Mouse (Mus musculus) ES-E14 (cell line): Measurements from ENCODE around the gene Nbl1. TPM values are rescaled to one million over a fixed set of nuclear protein-coding genes. Genes with fewer than 3 reads are reported as not detected.

Experiments used
- DNase-seq: peaks from one replicate; pipeline ENCODE4 v3.0.0-alpha.2; 2013; ENCODE audit warnings: low read depth, low spot score
- H3K27ac ChIP-seq: 2 replicates; pipeline ENCODE4 v1.5.1; 2012; ENCODE audit warnings: low read depth, mild to moderate bottlenecking, low read length, moderate library complexity, mixed read lengths; ENCODE audit not compliant: poor library complexity, insufficient read depth, severe bottlenecking
- H3K36me3 ChIP-seq: 2 replicates; pipeline ENCODE4 v1.6.1; 2012; ENCODE audit warnings: mild to moderate bottlenecking, low read length, moderate library complexity, mixed read lengths; ENCODE audit not compliant: control insufficient read depth, poor library complexity, insufficient read depth, severe bottlenecking
- H3K4me1 ChIP-seq, 2 experiments: fragments of 150-350 bp in 1 of 2; sonication (generic) in 1 of 2; 2 replicates each; pipeline ENCODE4 v1.6.1; 2012; ENCODE audit warnings: low read length in 2 of 2, mild to moderate bottlenecking in 1 of 2, mixed read lengths in 1 of 2; ENCODE audit not compliant: control insufficient read depth in 2 of 2, insufficient read depth in 2 of 2, poor library complexity in 1 of 2
- H3K4me3 ChIP-seq, 2 experiments: fragments of 150-350 bp in 1 of 2; sonication (generic) in 1 of 2; 2 replicates each; pipeline ENCODE4 v1.5.1; 2012; ENCODE audit warnings: low read length in 2 of 2, low read depth in 1 of 2, mild to moderate bottlenecking in 1 of 2, mixed read lengths in 1 of 2; ENCODE audit not compliant: insufficient read depth in 1 of 2, poor library complexity in 1 of 2, severe bottlenecking in 1 of 2
- H3K9ac ChIP-seq: 2 replicates; pipeline ENCODE4 v1.6.1; 2012; ENCODE audit warnings: low read depth, mild to moderate bottlenecking, low read length, mixed read lengths; ENCODE audit not compliant: poor library complexity, insufficient read depth, severe bottlenecking
- H3K9me3 ChIP-seq: fragments of 150-350 bp; sonication (generic); 2 replicates; pipeline ENCODE4 v1.6.1; 2012; ENCODE audit warnings: low read depth, mild to moderate bottlenecking, low read length; ENCODE audit not compliant: control insufficient read depth, insufficient read depth
- CHD2 ChIP-seq: IDR thresholded peaks from 2 replicates; pipeline ENCODE4 v1.6.1; 2014; ENCODE audit warnings: mild to moderate bottlenecking, low read depth, low read length, inconsistent platforms
- HCFC1 ChIP-seq: IDR thresholded peaks from 2 replicates; pipeline ENCODE4 v1.6.1; 2012; ENCODE audit warnings: low read length, inconsistent platforms, borderline replicate concordance; ENCODE audit not compliant: insufficient read depth
- MAFK ChIP-seq: IDR thresholded peaks from 2 replicates; pipeline ENCODE4 v1.6.1; 2014; ENCODE audit warnings: mild to moderate bottlenecking, low read depth, low read length, inconsistent platforms; ENCODE audit not compliant: insufficient read depth
- ZC3H11A ChIP-seq: IDR thresholded peaks from 2 replicates; pipeline ENCODE4 v1.6.1; 2012; ENCODE audit warnings: low read depth, mild to moderate bottlenecking, inconsistent platforms, low read length, borderline replicate concordance
- ZNF384 ChIP-seq: IDR thresholded peaks from 2 replicates; pipeline ENCODE4 v1.6.1; 2012; ENCODE audit warnings: low read depth, low read length, inconsistent platforms
- in situ Hi-C, 2 experiments: fragments of 600-800 bp; cut with MboI; formaldehyde crosslinking; loops; one replicate each; pipeline ENCODE4 v1.15.1; 2025; ENCODE audit warnings: low sequenced_read_pairs in 2 of 2, inconsistent platforms in 1 of 2; ENCODE audit not compliant: unreplicated experiment in 2 of 2
- total RNA-seq: library from RNA; depleted of rRNA; stranded (reverse); fragments of 300-350 nt; gene quantifications from 2 replicates; pipeline ENCODE4 v1.2.3, GENCODE M21; 2012

Nbl1 gene
- total RNA-seq, 1 experiment, result 12.5 TPM

GRCm38 (mm10) chr4:139057291-139057690 lies 35.5 kb downstream of the Nbl1 start:
- no peaks in the 10 kb centered on the region for H3K36me3 ChIP-seq
- H3K4me3 ChIP-seq, result no peak overlapping the region
- H3K4me1 ChIP-seq, result no peaks in the 10 kb centered on the region
- TF ChIP-seq MAFK (no peak), HCFC1 (no peak), ZC3H11A (no peak), ZNF384 (no peak), CHD2 (no peak)
- in situ Hi-C loops, result no loop called here
- no peaks in the 10 kb centered on the region for H3K9me3 ChIP-seq
- no peak for DNase-seq
- no peak overlapping the region for H3K27ac ChIP-seq
- H3K9ac ChIP-seq, result no peak overlapping the region

DNA sequence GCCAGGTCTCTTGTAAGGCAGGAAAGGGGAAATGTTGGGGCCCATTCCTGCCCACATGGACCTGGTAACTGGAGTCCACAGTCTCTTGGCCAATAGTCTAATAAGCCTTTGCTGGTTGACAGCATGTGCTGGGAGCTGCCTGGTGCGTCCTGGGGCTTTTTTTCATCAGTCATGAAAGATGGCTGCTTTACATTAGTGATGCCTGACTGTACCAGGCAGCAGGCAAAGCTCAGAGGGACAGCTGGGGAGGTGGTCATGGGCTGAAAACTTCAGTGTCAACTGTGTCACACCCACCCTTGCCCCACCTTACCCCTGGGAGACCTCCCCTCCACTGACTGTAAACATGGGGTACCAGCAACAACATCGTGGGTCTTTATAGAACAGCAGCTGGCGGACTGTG lies 37.0 kb downstream of the Nbl1 start:
- Histone ChIP-seq H3K9me3 (no peaks in the 10 kb centered on the region), H3K27ac (no peak overlapping the region), H3K4me3 (no peak overlapping the region), H3K36me3 (no peaks in the 10 kb centered on the region), H3K4me1 (no peaks in the 10 kb centered on the region), H3K9ac (no peak overlapping the region)
- in situ Hi-C loops, result no loop called here
- TF ChIP-seq ZNF384, result no peak
- no peak for TF ChIP-seq MAFK
- TF ChIP-seq HCFC1, result no peak
- TF ChIP-seq ZC3H11A, result no peak
- no peak for TF ChIP-seq CHD2
- DNase-seq, result no peak

- in situ Hi-C loops, result no loop called here
- no peak overlapping the region for H3K4me3 ChIP-seq
Measured at GRCm38 (mm10) chr4:139055336-139055735, 37.5 kb downstream of the Nbl1 start.

GRCm38 (mm10) chr4:139054300-139054923 lies 38.4 kb downstream of the Nbl1 start:
- H3K27ac ChIP-seq, result no peak overlapping the region
- no peaks in the 10 kb centered on the region for H3K9me3 ChIP-seq
- in situ Hi-C loops, result no loop called here
- no peaks in the 10 kb centered on the region for H3K36me3 ChIP-seq
- no peak overlapping the region for H3K4me3 ChIP-seq
- no peak for DNase-seq
- TF ChIP-seq ZNF384, result no peak
- no peak for TF ChIP-seq ZC3H11A
- no peak for TF ChIP-seq HCFC1
- no peak for TF ChIP-seq CHD2
- TF ChIP-seq MAFK, result no peak
- no peak overlapping the region for H3K9ac ChIP-seq
- H3K4me1 ChIP-seq, result no peaks in the 10 kb centered on the region

More at GRCm38 (mm10) chr4:139055336-139055735, 37.5 kb downstream of the Nbl1 start:
- Histone ChIP-seq H3K27ac (no peak overlapping the region), H3K4me1 (no peaks in the 10 kb centered on the region), H3K9me3 (no peaks in the 10 kb centered on the region), H3K36me3 (no peaks in the 10 kb centered on the region), H3K9ac (no peak overlapping the region)
- no peak for DNase-seq
- TF ChIP-seq ZC3H11A (no peak), HCFC1 (no peak), ZNF384 (no peak), MAFK (no peak), CHD2 (no peak)

DNA sequence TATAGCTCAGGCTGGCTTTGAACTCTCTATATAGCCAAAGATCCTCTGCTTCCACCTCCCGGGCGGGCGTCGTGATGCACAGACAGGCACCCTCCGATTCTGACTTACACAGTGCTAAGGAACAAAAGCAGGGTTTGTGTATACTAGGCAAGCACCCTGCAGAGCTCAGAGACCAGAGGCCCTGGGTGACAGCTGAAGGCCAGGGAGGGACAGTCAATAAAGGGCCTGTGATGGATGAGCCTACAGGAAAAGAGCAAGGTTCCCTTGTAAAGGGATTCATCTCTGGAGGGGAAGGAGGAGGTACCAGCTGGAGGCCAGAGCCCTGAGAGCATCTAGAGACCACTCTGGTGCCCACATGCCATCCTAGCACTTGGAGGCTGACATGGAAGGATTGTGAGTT lies 39.4 kb downstream of the Nbl1 start:
- in situ Hi-C loops, result no loop called here
- TF ChIP-seq HCFC1 (no peak), ZNF384 (no peak), CHD2 (no peak), MAFK (no peak), ZC3H11A (no peak)
- Histone ChIP-seq H3K9ac (no peak overlapping the region), H3K27ac (no peak overlapping the region), H3K4me3 (no peak overlapping the region), H3K36me3 (no peaks in the 10 kb centered on the region), H3K9me3 (no peaks in the 10 kb centered on the region), H3K4me1 (no peaks in the 10 kb centered on the region)
- DNase-seq, result no peak
